Mouse (Mus musculus) lung, postnatal 0 days (tissue): ENCODE results near the gene Ifi27.

Source experiments
- CTCF ChIP-seq: IDR thresholded peaks from 2 replicates; pipeline ENCODE4 v1.5.1; 2016; ENCODE audit warnings: antibody characterized with exemption, mild to moderate bottlenecking
- EP300 ChIP-seq: IDR thresholded peaks from 2 replicates; pipeline ENCODE4 v1.6.1; 2016; ENCODE audit warnings: antibody characterized with exemption, mild to moderate bottlenecking, control low read depth

GRCm38 (mm10) chr12:103389982-103390381, 44.0 kb upstream of the Ifi27 start:
- TF ChIP-seq CTCF (no peak), EP300 (no peak)
